Mouse (Mus musculus) right cerebral cortex, adult 18-20 months (tissue): Measurements from ENCODE around the gene Sec14l3.

Experiments used
- DNase-seq: peaks from one replicate; pipeline ENCODE4 v3.0.0; 2022; ENCODE audit warnings: mixed read lengths

Sec14l3 gene

GRCm38 (mm10) chr11:4062523-4062922 lies 2.1 kb upstream of the Sec14l3 start:
- DNase-seq = no peak

GRCm38 (mm10) chr11:4062981-4063380 lies 1.7 kb upstream of the Sec14l3 start:
- no peak for DNase-seq

GRCm38 (mm10) chr11:4069664-4070063 lies 5.0 kb downstream of the Sec14l3 start:
- no peak for DNase-seq

GRCm38 (mm10) chr11:4076633-4077032 lies 12.0 kb downstream of the Sec14l3 start:
- no peak for DNase-seq

DNA sequence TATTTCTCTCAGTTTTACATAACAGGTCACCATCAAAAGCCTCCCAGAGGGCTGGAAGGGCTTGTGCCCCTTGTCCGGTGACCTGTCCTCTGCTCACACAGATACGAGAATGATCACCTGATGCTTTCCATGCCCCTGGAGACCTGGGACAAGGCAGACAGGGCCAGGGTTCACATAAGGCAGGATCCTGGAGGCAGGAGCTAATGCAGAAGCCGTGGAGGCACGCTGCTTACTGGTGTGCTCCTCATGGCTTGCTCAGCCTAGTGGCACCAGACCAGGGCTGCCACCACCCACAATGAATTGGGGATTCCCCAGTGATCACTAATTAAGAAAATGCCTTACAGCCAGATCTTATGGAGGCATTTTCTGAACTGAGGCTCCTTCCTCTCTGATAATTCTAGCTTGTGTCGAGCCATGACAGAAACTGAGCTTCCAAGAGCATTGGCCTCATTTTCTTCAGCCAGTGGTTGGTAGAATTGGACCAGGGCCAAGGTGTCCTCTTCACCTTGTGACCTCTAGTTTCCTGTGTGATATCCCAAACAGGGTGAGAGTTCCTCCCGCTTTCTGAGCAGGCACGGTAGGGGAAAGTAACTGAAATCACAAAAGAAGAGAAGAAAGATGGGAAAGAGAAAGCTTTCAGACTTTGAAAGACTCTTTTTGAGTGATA lies 13.8 kb downstream of the Sec14l3 start:
- DNase-seq = no peak

- peak; percentile 68 for DNase-seq
Observed at GRCm38 (mm10) chr11:4080219-4080618, 15.6 kb downstream of the Sec14l3 start.

GRCm38 (mm10) chr11:4083316-4084078 lies 18.9 kb downstream of the Sec14l3 start:
- DNase-seq = peak; percentile 72

DNA sequence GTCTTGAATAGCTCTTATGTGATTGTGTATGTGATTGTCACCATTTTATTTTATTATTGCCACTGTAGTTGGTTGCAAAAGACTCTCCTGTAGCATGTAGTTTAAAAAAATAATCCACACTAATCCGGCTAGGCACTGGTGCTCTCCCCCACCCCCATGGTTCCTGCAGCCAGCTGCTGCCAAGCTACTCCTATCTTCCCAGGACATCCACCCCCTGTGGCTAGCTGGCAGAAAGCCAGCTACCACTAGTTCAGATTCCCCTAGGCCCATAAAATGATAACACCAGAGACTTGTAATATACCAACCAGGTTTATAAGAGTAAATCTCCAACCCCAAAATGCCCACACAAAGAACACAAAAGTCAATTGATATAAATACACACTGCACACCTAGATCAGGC lies 21.6 kb downstream of the Sec14l3 start:
- DNase-seq = no peak

DNA sequence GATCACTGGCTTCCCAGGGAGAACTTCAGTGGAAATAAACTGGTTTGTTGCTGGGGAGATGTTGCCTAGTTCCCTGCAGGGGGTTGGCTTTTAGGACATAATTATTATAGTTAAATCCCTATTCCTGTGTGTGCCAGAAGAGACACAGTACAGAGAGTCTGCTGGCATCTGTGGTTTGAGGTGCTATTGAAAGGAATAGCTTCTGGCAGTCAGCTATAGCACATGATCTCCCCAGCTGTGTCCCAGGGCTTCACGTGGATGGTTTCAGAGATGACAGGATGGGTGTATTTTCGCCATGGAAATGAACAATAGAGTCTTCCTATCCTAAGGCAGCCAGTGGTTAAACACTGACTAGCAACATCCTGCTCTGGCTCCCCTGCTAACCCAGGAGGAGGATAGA lies 22.6 kb downstream of the Sec14l3 start:
- DNase-seq = peak; percentile 52

DNA sequence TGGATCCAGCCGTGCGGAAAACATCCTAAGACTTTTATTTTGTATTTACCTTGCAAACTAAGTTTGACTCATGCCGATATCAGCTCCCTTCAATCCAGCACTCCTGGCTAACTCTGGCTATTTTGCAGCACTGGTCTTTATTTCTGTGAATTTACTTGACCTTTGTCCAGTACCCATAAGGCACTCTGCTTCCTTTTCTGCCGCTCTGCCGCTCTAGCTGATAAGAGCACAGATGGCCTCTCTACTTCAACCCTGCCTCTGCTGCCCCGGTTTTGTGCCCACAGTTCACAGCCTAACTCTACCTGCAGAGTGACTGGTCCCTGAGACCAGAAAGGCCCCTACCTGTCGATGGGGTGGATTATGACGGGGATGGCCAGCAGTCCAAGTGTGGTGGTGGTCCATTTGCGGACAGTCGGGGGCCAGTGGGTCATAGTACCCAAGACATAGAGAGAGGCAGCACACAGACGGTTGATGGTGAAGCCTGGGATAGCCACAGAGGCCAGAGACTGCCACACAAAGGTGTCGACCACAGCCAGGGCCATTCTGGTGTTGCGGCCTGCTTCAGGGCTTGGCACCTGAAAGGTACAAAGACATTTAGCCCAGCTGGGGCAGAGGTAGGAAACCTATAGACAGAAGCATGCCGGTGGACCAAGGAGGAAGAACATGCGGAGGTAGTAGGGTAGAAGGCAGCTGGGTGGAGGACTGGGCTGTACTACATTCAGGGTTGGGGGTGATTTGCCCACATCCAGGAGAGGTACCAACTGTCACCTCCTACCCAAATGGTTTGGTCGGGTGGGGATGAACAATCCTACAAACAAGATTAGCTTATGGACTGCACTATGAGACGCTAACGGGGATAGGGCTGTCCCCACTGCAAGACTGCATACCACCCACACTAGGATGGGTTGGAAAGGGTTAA lies 29.1 kb downstream of the Sec14l3 start:
- no peak for DNase-seq

- DNase-seq = peak; percentile 74
Observed at GRCm38 (mm10) chr11:4094378-4095170, 29.9 kb downstream of the Sec14l3 start.

- DNase-seq = peak; percentile 65
Observed at GRCm38 (mm10) chr11:4095171-4096053, 30.8 kb downstream of the Sec14l3 start, which contains the start of gene Mtfp1. TSS of gene Mtfp1 (minus strand) at chr11:4095445.

DNA sequence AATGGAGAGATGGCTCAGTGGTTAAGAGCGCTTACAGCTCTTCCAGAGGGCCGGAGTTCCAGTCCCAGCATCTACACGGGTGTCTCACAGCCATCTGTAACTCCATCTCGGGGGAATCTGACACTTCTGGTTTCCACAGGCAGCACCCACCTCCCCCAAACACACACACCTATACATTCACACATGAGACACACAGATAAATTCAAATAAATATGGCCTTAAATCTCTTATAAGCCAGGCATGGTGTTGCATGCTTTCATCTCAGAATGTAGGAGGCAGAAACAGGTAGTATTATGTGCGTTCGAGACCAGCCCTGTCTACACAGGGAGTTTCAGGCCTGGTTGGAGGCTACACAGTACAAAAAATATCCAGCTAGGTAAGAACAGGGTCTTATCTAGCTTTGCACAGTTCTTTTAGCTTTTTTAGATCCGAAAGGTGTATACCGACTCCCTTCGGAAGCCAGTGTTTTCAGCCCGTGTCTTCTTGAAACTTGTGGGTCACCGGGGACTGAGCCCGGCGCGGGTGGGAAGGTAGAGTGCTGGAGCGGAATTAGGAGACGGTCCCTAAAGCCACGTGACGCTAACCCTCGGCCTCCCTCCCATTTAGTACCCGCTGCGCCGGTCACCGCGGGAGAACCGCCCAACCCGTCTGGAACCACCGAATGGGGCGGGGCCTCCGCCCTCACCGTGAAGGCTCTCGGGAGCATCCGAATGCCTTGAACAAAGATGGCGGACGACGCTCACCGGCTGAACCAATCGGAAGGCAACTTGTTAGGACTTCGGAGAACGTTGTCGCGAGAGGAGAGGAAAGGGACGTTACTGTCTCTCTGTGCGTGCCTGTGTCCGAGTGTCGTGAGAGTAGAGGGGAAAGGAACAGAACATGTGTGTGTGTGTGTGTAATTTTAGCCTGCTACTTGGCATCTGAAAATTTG lies 31.7 kb downstream of the Sec14l3 start:
- DNase-seq = peak; percentile 99

DNA sequence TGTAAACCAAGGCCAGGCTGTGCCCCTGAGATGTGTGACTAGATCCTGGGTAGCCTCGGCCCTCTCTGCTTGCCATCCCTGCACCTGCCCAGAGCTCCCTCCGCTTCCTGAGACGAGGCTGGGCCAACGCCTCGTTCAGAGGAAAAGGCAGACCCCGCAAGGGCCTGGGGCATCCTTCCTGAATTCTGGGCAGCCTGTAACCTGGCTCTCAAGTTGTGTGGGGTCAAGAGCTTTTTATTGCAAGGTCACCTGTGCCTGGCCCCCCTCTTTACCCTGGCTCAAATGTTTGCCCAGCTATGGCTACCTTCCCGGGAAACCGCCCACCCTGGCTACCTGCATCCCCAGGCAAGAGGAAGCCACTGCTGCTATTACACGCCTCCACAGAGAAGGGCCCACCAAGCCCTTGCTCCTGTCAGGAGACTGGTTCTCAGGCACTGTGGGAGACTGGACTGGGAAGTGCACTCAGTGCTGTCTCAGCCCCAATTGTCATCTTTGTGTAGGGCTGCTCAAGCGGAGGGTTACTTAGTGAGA lies 32.5 kb downstream of the Sec14l3 start:
- DNase-seq = no peak

DNA sequence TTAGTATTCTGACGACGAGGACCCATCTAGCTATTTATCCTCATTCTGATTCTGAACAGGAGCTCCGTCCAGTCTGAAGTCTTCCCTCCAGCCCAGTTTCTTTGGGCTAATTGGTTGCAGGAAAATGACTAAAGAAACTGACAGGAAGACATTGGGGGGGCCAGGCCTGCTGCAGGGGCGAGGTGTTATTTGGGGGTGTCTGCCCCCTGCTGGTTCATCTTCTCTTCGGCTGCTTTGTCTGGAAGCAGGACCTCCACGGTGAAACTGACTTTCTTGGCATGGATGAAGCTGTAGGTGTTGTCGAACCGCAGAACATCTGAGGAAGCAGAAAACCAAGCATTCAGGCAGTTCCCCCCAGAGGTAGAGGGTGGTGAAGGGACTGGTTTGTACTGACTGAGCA lies 33.5 kb downstream of the Sec14l3 start:
- DNase-seq = no peak

DNA sequence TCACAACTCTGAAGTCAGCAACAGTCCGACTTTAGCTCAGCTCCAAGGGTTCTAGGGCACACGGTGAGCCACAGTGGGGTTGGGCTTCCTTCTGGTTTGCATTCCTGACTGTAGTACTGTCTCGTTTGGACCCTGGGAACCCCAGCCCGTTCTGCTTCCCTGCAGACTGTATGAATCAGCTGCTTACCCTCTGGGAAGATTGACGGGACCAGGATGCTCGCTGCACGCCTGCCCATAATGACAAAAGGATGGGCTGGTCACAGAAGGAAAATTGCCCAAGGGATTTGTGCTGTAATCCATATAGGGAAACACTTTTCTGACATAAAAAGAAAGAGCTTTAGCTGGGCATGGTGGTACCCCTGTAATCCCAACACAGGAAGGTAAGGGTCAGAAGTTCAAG lies 34.2 kb downstream of the Sec14l3 start:
- no peak for DNase-seq

GRCm38 (mm10) chr11:4099447-4099846 lies 34.8 kb downstream of the Sec14l3 start:
- peak; percentile 49 for DNase-seq

DNA sequence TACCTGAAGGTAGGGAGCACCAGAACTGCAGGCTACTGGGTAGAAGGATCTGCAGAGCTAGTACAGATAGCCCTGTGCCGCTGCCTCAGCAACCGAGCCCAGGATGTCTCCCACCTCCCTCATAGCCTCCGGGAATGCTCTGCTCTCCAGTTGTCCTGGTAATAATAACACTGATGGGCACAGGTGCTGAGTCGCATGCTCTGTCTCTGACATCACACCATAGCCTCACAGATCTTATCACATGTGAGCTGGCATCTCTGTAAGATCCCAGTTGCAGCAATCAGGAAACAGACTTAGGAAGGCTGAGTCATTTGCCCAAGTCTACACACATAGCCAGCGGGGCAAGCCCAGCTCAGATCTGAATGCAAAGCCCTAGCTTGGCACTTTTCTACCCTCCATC lies 37.2 kb downstream of the Sec14l3 start:
- no peak for DNase-seq

DNA sequence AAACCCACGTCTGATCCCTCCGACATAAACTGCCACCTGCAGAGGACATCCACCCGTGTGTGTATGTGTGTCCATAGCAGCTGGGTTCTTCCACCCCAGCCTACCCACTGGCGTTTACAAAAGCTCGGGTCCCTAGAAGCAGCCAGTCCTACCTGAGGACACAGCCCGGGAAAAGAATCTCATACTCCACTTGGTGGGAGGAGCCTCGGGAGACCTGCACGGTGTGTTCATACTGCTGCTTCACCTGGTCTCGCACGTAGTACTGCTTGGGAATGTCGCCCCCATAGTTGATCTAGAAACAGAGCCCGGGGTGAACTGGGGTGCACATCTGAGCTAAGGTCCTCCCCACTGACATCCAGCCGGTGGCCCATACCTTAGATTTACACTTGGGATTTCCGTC lies 38.9 kb downstream of the Sec14l3 start:
- no peak for DNase-seq

DNA sequence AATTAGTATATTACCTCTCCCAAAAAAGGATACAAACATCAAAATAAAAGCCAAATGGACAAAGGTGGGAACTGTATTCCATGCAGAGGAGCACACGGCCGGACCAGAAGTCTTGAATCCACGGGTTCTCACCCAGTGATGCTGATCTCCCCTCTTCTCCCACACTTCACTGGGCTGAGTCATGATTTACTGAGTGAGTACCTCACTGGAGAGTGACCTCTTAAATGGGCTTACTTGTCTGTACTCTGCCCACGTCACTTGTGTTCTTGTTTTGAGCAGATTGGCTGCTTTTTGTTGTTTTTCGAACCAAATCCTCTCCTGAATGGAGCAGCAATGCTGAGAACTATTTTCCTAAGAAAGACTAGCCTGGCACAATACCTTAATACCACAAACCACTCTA lies 40.3 kb downstream of the Sec14l3 start:
- DNase-seq = peak; percentile 42
